Mouse (Mus musculus) megakaryocyte, embryonic 14.5 days (primary cell): ENCODE measurements around the gene Zbtb20.

Experiments
- FLI1 ChIP-seq: IDR thresholded peaks from 2 replicates; pipeline ENCODE4 v1.6.1; 2012; ENCODE audit warnings: low read length, inconsistent platforms, mixed read lengths
- GATA1 ChIP-seq: IDR thresholded peaks from 3 replicates; pipeline ENCODE4 v1.6.1; 2012; ENCODE audit warnings: mixed read lengths, low read length, inconsistent platforms, borderline replicate concordance

- TF ChIP-seq FLI1 (no peak), GATA1 (no peak)
These were observed 489.6 kb downstream of the Zbtb20 start for GRCm38 (mm10) chr16:43365277-43365676.
